Mouse (Mus musculus) forebrain, embryonic 10.5 days (tissue): ENCODE measurements around the gene Cmtm3. TPM values are rescaled to one million over a fixed set of nuclear protein-coding genes. Genes with fewer than 3 reads are reported as not detected.
"Not testable (repeated sequence)": the region's sequence is repeated elsewhere in the genome, so short reads cannot be mapped to it uniquely, and the experiment has no call there.

Source experiments
- DNase-seq: peaks from one replicate; pipeline ENCODE4 v3.0.0-alpha.2; 2017; ENCODE audit warnings: low spot score; ENCODE audit errors: extremely low spot score
- H3K27ac ChIP-seq: fragments of 300-500 bp; sonication (generic); 2 replicates; pipeline ENCODE4 v1.5.1; 2016; ENCODE audit warnings: mild to moderate bottlenecking
- H3K27me3 ChIP-seq: fragments of 300-500 bp; sonication (generic); 2 replicates; pipeline ENCODE4 v1.6.1; 2016; ENCODE audit warnings: mild to moderate bottlenecking; ENCODE audit not compliant: poor library complexity, severe bottlenecking
- H3K36me3 ChIP-seq: fragments of 300-500 bp; sonication (generic); replicated peaks from 2 replicates; pipeline ENCODE4 v1.6.1; 2016; ENCODE audit warnings: mild to moderate bottlenecking, moderate library complexity
- H3K4me1 ChIP-seq: fragments of 300-500 bp; sonication (generic); 2 replicates; pipeline ENCODE4 v1.6.1; 2016
- H3K4me3 ChIP-seq: fragments of 300-500 bp; sonication (generic); 2 replicates; pipeline ENCODE4 v1.5.1; 2016; ENCODE audit warnings: mild to moderate bottlenecking, moderate library complexity
- H3K9me3 ChIP-seq: fragments of 300-500 bp; sonication (generic); 2 replicates; pipeline ENCODE4 v1.6.1; 2016; ENCODE audit warnings: mild to moderate bottlenecking, moderate library complexity
- WGBS: fragments of 180-500 bp; shearing (Covaris S2); methylation state at CpG from one replicate; pipeline ENCODE4 v1.1.7; 2016; 5-methylcytosine and 5-hydroxymethylcytosine counted together
- polyA plus RNA-seq: library from polyadenylated mRNA; unstranded; fragments of >200 nt; fragmentation: Nextera tagmentation; extraction: Ambion mirVana; gene quantifications from 2 replicates; pipeline ENCODE4 v1.2.1, GENCODE M21; 2016

Gene Cmtm3
- polyA plus RNA-seq: 68.5 and 70.9 TPM in 2 replicates

DNA sequence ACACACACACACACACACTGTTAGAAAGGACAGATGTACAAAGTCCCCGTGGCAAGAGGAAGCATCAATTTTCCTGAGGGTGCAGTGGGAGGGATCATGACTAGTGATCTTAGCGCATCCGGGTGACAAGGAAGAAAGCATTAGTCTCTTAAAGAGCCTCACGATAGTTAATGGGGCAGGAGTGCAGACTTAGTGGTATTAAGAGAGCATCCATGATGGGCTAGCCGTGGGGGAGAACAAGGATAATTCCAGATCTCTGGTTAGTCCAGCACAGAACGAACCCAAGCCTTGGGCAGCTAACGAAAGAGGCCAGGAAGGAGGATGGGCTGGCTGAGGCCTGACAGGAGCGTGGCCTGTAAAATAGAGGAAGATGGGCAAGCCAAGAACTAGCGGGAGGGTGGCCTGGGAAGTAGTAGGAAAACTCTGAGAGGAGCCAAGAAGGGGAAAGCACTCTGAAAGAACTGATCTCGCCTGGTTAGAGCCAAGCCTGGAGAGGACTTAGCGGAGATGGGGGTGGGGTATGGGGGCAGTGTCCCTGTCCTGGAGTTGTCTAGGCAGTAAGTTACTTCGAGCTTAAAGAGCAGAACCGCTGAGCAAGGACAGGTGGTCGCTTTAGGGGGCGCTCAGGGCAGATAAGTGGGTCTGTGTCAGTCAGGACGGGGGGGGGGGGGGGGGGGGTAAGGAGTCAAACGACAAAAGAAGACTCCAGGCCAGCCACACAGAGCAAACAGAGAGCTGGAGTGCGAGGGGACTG lies at the start of gene Cmtm3:
Gene Cmtm3 (plus strand): TSS at position 182 of the 754 bp plus-strand sequence.
- H3K27me3 ChIP-seq: peaks cover 11% of the 10 kb centered on the region; the same call in 1 of the 2 replicates
- H3K36me3 ChIP-seq: 0 out of 2 replicates have a peak, but pooled peaks cover 1% of the 10 kb centered on the region
- no peaks in the 10 kb centered on the region for H3K9me3 ChIP-seq
- WGBS: 12% methylated on average over 17 of the region's 18 CpGs
- peaks cover 23% of the 10 kb centered on the region for H3K4me1 ChIP-seq
- peak within 1 kb of the TSS; percentile 66 for H3K4me3 ChIP-seq
- DNase-seq: no peak
- H3K27ac ChIP-seq: peak within 1 kb of the TSS; percentile 92

DNA sequence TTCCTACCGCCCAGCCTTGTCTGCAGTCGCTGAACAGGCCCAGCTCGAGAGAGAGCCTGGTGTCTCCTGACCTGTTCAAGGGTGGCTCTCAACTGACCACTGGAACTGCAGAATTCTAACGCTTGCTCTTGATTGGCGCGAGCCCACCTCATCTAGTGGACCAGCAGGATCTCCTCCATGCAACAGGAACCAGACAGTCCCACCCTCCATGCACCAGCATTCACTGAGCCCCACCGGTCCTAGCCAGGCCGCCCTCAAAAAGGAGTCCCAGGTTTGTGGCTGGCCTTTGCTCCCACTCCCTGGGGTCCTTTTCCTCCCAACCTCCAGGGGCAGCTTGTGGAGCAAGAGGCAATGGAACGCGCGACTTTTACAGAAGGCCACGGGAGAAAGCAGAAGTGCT lies 46.1 kb upstream of the Cmtm3 start, which contains the start of gene Cmtm2a:
Gene Cmtm2a (minus strand): TSS at position 101 of the 400 bp plus-strand sequence.
- H3K4me1 ChIP-seq, H3K36me3 ChIP-seq, H3K27ac ChIP-seq, DNase-seq, H3K4me3 ChIP-seq, H3K27me3 ChIP-seq, H3K9me3 ChIP-seq: not testable (repeated sequence)
- 91% methylated on average over 12 of the region's 12 CpGs for WGBS

DNA sequence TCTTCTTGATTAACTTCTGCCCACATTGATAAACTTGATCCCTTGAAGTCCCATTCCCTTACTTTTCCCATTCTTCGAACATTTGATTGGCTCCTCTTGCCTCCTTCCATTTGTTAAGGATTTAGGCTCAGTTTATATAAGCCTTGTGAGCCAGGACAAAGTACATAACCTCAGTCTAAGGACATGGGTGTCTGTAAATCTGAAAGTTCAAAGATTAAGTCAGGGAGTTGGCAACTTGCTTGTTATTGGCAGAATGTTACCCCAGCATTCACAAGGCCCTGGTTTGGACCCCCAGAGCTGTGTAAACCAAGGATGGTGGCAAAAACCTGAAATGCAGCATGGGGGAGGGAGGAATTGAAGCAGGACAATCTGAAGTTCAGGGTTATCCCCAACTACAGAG lies 44.8 kb upstream of the Cmtm3 start:
- no peaks in the 10 kb centered on the region for H3K27me3 ChIP-seq
- no peaks in the 10 kb centered on the region for H3K9me3 ChIP-seq
- WGBS: 89% methylated on average over 1 of the region's 1 CpGs

DNA sequence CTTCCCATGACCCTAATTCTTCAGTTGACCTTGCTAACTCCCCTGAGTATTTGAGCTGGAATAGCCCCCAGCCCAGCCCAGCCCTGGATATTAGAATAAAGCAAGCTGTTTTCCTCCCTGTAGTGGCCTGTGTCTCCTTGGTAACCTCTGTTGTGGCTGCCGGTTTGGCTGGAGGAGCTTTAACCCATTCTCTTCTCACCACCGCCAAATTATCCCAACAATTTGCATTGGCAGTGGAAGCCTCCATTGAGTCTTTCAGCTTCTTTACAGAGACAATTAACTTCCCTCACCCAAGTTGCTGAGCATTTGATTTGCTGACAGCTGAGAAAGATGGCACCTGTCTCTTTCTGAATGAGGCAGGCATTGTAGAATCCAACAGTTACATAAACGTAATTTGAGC lies 37.6 kb upstream of the Cmtm3 start:
- 15% methylated on average over 3 of the region's 3 CpGs for WGBS
- H3K27me3 ChIP-seq, H3K9me3 ChIP-seq, H3K36me3 ChIP-seq, H3K27ac ChIP-seq, H3K4me3 ChIP-seq: not testable (repeated sequence)
- DNase-seq: peak; percentile 55
- peaks cover 23% of the 10 kb centered on the region for H3K4me1 ChIP-seq

More for the DNA sequence above, 44.8 kb upstream of the Cmtm3 start:
- Histone ChIP-seq H3K36me3 (no peaks in the 10 kb centered on the region), H3K4me3 (no peak overlapping the region), H3K4me1 (no peaks in the 10 kb centered on the region), H3K27ac (no peak overlapping the region)
- DNase-seq: no peak

DNA sequence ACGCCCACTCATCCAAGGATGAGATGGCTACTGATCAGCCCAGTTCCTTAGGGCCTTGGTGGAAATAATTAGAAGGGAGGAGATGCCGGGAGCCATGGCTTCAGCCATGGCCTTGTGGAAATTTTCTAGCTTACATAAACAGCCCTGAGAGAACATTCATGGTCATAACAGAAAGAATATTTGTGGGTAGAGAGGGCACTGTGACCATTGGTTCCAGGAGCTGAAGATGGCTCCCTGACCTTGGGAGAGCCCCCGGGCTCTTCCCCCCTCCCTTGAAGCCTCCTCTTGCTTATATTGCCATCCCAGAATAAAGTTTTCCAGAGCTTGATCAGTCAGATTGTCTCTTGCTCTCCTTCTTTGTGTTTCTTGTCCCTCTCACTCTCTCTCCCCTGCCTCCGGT lies 36.7 kb upstream of the Cmtm3 start:
- H3K27ac ChIP-seq, H3K27me3 ChIP-seq, H3K9me3 ChIP-seq, DNase-seq, H3K36me3 ChIP-seq, H3K4me3 ChIP-seq: not testable (repeated sequence)
- peaks cover 23% of the 10 kb centered on the region for H3K4me1 ChIP-seq
- 91% methylated on average over 4 of the region's 4 CpGs for WGBS

DNA sequence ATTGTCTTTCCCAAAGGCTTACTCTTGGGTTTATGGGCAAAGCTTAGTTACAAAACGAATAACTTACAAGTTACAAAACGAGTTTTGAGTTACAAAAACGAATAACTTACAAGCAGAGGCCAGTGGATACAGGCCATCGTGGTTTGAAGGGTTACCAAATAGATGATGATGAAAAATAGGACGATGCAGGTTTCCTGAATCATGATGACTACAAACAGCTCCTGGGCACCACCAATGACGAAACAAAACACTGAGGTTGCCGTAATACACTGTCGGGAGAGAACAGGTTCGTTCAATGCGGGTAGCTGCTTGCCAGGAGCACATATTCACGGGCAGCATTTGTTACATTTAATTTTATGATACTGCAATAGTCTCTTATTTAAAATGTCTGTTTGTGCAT lies 34.2 kb upstream of the Cmtm3 start:
- Histone ChIP-seq H3K27ac (no peak overlapping the region), H3K9me3 (no peaks in the 10 kb centered on the region), H3K27me3 (no peaks in the 10 kb centered on the region), H3K36me3 (no peaks in the 10 kb centered on the region), H3K4me3 (no peak overlapping the region), H3K4me1 (peaks cover 21% of the 10 kb centered on the region)
- no peak for DNase-seq
- WGBS: 92% methylated on average over 11 of the region's 11 CpGs

DNA sequence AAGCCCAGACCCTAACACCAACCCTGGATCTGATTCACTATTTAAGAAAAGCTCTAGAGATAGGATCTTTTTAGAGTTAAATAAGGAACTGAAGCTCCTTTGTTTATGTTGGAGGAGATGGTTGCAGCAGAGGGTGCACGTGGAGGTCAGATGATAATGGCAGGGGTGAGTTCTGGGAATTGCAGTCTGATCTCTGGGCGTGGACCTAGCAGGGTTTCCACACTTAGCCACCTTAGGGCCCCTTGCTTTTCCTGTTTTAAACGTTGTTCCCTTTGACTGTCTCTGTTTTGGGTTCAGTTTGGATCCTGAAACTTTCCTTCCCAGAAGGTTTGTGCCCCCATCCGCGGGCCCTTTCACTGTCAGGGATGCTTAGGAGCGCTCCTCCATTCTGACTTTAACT lies 30.9 kb upstream of the Cmtm3 start:
- 66% methylated on average over 6 of the region's 6 CpGs for WGBS
- H3K4me3 ChIP-seq, H3K9me3 ChIP-seq, H3K36me3 ChIP-seq, H3K4me1 ChIP-seq, H3K27ac ChIP-seq, H3K27me3 ChIP-seq, DNase-seq: not testable (repeated sequence)

DNA sequence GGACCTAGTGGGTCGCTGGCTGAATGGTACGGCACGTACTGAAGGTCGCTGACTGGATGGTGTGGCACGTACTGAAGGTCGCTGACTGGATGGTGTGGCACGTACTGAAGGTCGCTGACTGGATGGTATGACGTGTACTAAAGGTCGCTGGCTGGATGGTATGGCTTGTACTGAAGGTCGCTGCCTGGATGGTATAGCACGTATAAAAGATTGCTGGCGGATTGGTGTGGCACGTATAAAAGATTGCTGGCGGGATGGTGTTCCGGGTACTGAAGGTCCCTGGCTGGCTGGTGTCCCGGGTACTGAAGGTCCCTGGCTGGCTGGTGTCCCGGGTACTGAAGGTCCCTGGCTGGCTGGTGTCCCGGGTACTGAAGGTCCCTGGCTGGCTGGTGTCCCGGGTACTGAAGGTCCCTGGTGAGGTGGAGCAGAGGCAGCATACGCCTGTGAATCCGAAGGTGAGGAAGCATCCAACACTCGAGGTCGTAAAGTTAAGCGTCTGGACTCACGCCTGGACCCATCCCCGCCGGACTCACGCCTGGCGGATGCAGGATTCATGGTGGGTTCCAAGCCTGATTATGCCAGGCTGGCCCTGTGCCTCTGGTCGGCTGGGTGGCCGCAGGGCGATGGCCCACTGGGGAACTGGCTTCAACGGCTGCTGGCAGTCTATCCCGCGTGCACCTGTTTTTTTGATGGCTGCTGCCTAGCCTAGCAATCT lies 29.6 kb upstream of the Cmtm3 start, which contains the start of the genes Gm45711 and Cmtm1:
Gene Gm45711 (minus strand): TSS at position 641 of the 715 bp plus-strand sequence.
Gene Cmtm1 (minus strand): TSS at position 705 of the 715 bp plus-strand sequence.
- 91% methylated on average over 36 of the region's 36 CpGs for WGBS

DNA sequence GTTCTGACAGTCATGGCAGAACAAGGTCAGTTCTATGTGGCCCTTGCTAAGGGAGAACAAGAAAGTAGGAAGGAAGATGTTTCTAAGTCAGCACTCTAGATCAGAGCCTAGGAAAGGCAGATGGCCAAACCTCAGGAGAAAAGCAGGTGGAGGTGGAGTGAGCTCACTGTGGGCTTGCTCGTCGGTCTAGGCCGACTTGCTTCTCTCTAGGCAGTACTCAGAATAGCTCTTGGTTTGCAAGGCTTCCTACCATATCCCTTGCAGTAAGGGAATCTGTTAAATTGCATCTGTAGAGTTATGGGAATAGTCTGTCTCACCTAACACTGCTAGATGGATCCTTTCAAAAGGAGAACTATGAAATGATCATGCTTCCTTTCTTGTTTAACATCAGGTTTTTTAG lies 27.2 kb upstream of the Cmtm3 start:
- H3K4me3 ChIP-seq, H3K9me3 ChIP-seq, DNase-seq, H3K27me3 ChIP-seq, H3K36me3 ChIP-seq, H3K4me1 ChIP-seq, H3K27ac ChIP-seq: not testable (repeated sequence)
- WGBS: 95% methylated on average over 3 of the region's 3 CpGs

More for the DNA sequence above, 29.6 kb upstream of the Cmtm3 start, which contains the start of the genes Gm45711 and Cmtm1:
- H3K4me3 ChIP-seq, DNase-seq, H3K27me3 ChIP-seq, H3K9me3 ChIP-seq, H3K4me1 ChIP-seq, H3K36me3 ChIP-seq, H3K27ac ChIP-seq: not testable (repeated sequence)

DNA sequence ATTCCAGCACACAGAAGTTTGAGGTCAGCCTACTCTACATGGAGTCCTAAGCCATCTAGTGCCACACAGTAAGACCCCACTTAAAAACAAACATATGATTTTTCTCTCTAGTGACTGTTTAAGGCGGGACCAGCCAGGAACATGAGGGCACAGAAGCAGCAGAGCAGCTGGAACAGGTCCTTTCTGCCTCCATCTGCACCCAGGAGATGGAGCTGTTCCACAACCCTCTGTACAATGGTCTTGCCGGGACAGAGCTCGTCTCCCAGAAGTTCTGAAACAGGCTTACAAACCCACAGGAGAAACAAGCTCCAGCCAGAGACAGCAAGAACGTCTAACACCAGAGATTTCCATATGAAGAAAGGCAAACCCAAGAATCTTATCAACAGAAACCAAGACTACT lies 25.9 kb upstream of the Cmtm3 start:
- no peaks in the 10 kb centered on the region for H3K27me3 ChIP-seq
- no peaks in the 10 kb centered on the region for H3K36me3 ChIP-seq
- no peaks in the 10 kb centered on the region for H3K9me3 ChIP-seq
- no peaks in the 10 kb centered on the region for H3K4me1 ChIP-seq
- no peak overlapping the region for H3K4me3 ChIP-seq
- 73% methylated on average over 4 of the region's 4 CpGs for WGBS
- DNase-seq: no peak
- no peak overlapping the region for H3K27ac ChIP-seq

DNA sequence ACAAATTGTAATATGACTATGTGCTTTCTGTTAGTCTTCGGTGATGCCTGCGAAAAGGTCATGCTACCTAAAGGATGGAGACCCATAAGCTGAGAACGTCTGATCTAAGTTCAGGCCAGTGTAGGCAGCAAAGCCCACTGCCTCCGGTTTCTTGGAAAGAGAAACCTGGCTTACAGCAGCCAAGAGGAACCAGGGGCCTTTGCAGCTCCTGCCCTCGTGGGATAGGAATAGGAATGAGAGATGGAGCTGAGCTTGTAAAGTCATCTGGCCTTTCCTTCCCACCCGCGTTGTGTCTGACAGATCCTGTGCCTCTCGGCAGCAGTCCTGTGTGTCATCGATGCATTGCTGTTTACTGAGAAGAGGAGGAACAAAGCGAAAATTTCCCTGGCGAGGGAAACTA lies 17.9 kb upstream of the Cmtm3 start, which contains the start of gene Gm11020:
Gene Gm11020 (plus strand): TSS at position 301 of the 400 bp plus-strand sequence.
- not testable (repeated sequence) for DNase-seq, H3K9me3 ChIP-seq, H3K4me1 ChIP-seq, H3K27ac ChIP-seq, H3K27me3 ChIP-seq, H3K4me3 ChIP-seq, H3K36me3 ChIP-seq
- 85% methylated on average over 11 of the region's 11 CpGs for WGBS

DNA sequence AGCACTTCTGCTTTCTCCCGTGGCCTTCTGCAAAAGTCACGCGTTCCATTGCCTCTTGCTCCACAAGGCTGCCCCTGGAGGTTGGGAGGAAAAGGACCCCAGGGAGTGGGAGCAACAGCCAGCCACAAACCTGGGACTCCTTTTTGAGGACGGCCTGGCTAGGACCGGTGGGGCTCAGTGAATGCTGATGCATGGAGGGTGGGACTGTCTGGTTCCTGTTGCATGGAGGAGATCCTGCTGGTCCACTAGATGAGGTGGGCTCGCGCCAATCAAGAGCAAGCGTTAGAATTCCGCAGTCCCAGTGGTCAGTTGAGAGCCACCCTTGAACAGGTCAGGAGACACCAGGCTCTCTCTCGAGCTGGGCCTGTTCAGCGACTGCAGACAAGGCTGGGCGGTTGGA lies 17.3 kb upstream of the Cmtm3 start, which contains the start of gene Cmtm2b:
Gene Cmtm2b (plus strand): TSS at position 301 of the 400 bp plus-strand sequence.
- not testable (repeated sequence) for H3K9me3 ChIP-seq
- WGBS: 90% methylated on average over 12 of the region's 12 CpGs

More for the DNA sequence above, 17.3 kb upstream of the Cmtm3 start, which contains the start of gene Cmtm2b:
- peak; percentile 11 for DNase-seq
- H3K27me3 ChIP-seq, H3K36me3 ChIP-seq, H3K27ac ChIP-seq, H3K4me3 ChIP-seq, H3K4me1 ChIP-seq: not testable (repeated sequence)
